Mouse (Mus musculus) right cerebral cortex, adult 2 months (tissue): Measurements from ENCODE around the gene Zfhx3.

ENCODE experiments used
- DNase-seq, 2 experiments: peaks; one replicate each; pipeline ENCODE4 v3.0.0; 2021 to 2022; ENCODE audit warnings: low spot score in 2 of 2

The Zfhx3 gene

DNA sequence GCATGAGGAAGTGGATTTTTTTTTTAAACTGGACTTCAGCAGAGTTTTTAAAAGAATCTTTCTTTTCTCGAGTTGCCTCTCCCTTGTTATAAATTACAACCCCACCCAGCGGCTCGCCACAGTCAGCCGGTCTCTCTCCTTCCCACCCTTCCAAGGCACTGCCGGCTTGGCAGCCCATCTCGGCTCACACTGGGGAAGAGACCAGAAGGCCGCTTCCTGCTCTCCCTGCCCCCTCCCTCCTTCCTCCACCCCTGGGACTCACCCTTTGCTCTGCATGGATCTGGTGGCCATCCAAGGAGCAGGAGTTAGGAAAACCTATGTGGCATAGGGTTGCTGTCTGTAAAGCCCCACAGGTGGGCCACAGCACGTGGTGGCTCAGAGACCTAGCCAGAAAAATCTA is 705.1 kb downstream of the Zfhx3 start:
- DNase-seq, result peak in 1 of 2 experiments; percentile 1

GRCm38 (mm10) chr8:108648993-108649392 is 706.5 kb downstream of the Zfhx3 start:
- DNase-seq, result no peak

- DNase-seq, result no peak
Measured at GRCm38 (mm10) chr8:108650837-108651236, 708.4 kb downstream of the Zfhx3 start.

DNA sequence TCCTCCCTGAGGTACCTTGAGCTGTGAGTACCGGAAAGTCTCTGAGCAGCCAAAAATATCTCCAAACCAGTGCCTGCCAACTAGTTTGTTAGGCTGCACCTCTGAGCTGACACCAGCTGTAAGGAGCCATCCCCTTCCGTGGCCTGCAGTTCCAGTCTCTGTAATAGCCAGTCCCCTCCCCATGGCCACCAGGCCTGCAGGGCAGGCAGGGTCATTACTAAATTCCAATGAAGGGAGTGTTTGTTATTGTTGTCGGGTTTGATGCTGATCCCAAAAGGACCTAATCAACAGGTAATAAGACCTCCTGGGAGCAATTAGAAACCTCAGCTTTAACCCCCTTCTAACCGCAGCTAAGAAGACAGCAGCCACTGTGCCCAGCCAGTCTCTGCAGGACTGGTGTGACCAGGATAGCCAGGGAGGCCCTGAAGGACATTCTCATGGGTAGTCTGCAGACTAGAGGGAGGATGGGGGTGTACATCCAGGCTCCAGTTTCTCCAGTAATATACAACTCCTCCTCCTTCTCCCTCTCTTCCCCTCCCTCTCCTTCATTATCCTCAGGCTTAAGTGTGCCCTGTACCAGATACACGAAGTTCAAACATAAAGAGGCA is 719.1 kb downstream of the Zfhx3 start:
- DNase-seq, result no peak

GRCm38 (mm10) chr8:108662766-108663165 is 720.3 kb downstream of the Zfhx3 start:
- DNase-seq, result no peak

DNA sequence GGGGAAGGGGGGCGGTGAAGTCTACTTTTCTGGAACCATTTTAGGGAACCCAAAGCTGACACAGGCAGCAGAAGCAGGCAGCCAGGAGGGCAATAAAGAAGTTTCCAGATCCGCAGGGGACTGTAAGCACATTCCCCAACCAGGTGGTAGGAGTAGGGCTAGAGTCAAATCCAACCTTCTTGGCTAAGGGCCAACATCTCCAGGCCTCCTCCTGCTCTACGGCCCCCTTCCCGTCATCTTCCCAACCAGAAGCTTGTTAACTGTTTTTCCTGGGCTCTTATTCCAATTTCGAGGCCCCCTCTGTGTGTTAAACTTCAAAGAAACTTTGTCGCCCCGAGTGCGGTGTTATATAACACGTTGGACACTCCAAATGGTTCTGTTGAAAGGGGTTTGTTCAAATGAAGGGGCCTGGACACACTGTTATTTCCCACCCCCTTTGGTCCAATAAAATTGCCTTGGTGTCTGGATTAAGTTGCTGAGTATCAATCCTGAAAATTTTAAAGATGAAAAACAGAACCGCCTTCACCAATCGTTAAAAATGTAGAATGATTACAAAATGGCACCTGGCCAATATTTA is 729.6 kb downstream of the Zfhx3 start:
- DNase-seq, result no peak

DNA sequence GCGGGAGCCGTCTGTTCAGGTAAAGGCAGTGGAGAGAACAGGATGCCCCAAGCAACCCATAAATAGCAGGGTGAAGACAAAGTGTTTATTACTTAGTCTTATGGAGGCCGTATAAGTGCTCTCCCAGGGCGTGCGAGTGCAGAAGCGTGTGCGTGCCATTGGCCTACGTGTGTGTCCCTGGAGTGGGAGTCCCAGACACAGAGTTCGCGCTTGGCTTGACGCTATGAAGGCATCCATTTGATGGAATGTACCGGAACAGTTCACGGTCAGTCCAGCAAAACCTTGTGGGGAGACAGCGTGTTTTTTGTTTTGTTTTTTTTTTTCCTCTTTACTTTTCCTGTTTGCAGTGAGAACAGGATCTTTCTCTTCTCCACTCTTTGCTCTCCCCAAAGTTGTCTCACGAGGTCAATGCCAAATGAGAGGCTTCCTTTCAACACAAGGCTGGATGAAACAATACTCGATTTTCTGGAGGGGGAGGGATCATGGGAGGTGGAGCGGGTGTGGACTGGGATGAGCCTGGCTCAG is 732.6 kb downstream of the Zfhx3 start:
- DNase-seq, result no peak

DNA sequence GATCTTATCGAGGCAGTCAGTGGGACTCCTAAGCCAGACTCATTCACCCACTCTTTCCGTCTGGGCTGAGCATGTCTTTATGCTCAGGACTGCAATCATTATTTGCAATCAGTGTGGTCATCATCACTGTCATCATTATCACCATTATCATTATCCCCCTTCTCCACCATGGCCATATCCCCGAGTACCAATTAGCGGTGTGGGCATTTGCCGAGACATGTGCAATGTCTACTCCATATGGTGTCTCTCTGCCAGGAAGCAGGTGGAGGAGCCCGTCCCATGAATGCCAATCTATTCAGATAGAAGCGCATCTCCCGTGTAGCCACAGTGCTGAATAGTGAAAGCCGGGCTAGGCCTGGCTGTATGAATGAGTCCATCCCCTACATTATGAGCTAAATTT is 747.2 kb downstream of the Zfhx3 start:
- DNase-seq, result no peak

- DNase-seq, result peak; percentile 32 to 43
Measured at GRCm38 (mm10) chr8:108690576-108691455, 748.4 kb downstream of the Zfhx3 start.

GRCm38 (mm10) chr8:108691456-108692238 is 749.2 kb downstream of the Zfhx3 start:
- DNase-seq, result no peak

DNA sequence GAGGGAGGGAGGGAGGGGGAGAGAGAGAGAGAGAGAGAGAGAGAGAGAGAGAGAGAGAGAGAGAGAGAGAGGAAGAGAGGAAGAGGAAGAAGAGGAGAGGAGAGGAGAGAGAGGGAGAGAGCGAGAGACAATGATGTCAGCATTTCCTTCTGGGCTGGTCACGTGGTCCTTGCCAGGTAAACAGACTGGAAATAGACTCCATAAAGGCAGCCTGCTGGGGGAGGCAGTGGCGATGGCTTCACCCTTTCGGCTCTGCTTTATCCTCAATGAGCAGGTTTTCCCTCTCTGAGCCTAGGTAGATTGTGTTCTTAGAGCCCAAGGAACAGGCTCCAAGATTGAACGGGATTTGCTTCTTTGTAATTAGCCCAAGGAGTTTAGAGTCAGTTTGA is 749.8 kb downstream of the Zfhx3 start:
- DNase-seq, result no peak

- DNase-seq, result no peak
Measured at GRCm38 (mm10) chr8:108692669-108693665, 750.5 kb downstream of the Zfhx3 start.

GRCm38 (mm10) chr8:108693841-108694240 is 751.4 kb downstream of the Zfhx3 start:
- DNase-seq, result no peak

GRCm38 (mm10) chr8:108694516-108694915 is 752.1 kb downstream of the Zfhx3 start:
- no peak for DNase-seq

- no peak for DNase-seq
Measured at GRCm38 (mm10) chr8:108695242-108695880, 752.9 kb downstream of the Zfhx3 start.

DNA sequence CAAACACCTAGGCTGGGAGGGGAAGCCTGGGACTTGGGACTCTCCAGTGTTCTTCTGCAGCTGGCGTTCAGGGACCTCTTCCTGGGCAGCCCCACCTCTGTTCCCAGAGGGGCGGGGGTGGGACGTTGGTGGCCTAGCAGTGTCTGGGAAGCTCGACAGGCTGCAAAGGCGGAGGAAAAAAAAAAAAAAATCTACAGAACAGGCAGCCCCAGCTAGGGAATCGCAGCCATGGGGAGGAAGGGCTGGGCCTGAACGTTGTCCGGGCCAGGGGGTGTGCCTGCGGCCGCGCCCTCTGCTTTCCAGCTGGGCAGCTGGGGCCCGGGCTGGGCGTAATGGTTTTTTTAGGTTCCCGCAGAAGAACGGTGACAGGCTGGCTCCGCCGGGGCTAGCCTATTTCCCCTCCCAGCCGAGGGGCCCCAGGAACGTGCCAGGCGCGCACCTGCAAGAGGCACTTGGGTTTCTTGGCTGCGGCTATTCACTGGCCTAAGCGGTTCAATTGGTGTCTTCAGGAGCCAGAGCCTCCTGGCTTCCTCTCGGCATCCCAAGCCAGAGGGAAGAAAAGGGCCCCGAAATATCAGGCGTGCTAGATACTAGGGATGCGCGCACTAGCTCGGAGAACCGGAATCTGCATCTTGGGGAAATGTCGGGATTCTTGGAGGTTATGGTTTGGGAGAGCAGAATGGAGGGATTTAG is 753.6 kb downstream of the Zfhx3 start:
- DNase-seq, result no peak

DNA sequence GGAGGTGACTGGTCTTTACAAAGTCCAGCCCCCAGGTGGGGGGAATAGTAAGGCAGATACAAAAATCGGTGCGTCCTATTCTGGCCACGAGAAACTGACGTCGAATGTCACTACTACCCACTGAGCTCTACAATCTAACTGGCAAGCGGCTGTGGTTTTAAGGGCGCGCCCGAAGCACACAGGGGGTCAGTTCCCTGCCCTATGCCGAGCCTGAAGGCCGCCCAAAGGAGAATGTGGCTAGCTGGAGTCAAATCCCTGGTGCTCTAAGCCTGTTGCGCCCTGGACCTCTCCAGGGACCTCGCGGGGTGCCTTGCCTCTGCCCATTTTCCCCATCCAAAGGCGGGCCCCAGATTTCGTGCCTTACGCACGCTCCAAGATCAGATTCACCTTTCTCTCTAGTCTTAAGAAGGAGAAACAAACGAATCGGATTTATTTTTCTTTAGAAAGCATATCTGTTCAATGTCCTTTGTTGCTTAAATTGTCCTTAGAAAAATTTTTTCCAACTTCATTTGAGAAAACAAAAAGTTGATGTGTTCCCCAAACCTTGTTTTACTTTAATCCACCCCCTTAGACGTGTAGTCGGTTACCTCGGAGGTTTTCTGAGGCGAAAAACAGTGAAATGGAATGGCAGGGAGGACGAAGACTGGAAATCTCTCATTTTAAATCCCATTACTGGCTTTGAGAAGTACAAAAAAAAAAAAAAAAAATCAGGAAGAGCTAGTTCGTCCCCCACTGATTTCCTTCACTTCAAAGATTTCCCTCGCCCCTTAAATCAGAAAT is 754.4 kb downstream of the Zfhx3 start:
- DNase-seq, result no peak

- DNase-seq, result no peak
Measured at GRCm38 (mm10) chr8:108697589-108697988, 755.1 kb downstream of the Zfhx3 start.
